Mouse (Mus musculus) bone marrow, adult 2 months (tissue): Measurements from ENCODE around the gene Aoah.

Experiments
- CTCF ChIP-seq: fragments of 200-500 bp; IDR thresholded peaks from 2 replicates; pipeline ENCODE4 v1.5.1; 2011; ENCODE audit warnings: low read length, control low read depth; ENCODE audit not compliant: control insufficient read depth, insufficient read depth
- POLR2A ChIP-seq: fragments of 200-500 bp; IDR thresholded peaks from 2 replicates; pipeline ENCODE4 v1.6.1; 2011; ENCODE audit warnings: low read depth, mild to moderate bottlenecking, control low read depth, low read length, borderline replicate concordance; ENCODE audit not compliant: control insufficient read depth

DNA sequence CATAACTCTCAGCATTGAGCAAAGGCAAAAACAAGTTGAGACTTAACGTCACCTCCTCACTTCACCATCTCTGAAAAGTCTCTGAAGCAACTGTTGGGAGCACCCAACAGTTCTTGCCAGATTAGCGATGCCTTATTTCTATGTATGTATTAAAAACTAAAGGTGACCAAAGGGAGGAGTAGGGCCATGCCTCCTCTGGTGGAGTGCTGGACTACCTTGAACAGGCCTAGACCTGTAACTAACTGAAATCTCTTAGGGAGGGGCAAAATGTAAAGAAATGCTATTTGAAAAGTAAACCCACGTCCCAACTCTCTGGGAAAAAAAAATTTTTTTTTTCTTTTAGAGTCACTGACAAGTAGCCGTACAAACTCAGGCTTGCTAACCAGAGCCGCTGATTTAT lies 211.3 kb downstream of the Aoah start:
- TF ChIP-seq CTCF (no peak), POLR2A (no peak)
